Mouse (Mus musculus) lung, postnatal 10 days (tissue): Measurements from ENCODE around the gene Tyrobp.

ENCODE experiments used
- DNase-seq: peaks from one replicate; pipeline ENCODE4 v3.0.0; 2021

Gene Tyrobp

GRCm38 (mm10) chr7:30464816-30465300 lies 51.3 kb downstream of the Tyrobp start:
- DNase-seq, result no peak
